Mouse (Mus musculus): Measurements from ENCODE around the gene Ppp4r2.

Gene Ppp4r2

DNA sequence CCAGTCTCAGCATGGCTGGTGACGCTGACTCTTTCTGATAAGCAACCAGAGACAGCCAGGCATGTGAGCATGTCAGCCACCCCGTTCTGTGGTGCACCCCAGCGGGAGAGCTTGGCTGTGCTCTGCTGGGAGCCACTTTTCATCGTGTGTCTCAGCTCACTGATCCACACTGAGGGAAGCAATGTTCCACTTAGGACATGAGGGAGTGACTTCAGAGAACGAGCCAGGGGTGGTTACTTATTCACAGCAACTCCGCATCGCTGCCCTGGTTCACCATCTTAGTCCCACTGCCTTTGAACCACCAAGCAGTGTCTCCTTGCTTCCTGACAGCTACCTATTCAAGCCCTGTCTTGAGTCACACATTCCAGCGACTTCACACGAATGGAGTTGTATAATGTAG lies 53.6 kb downstream of the Ppp4r2 start:
- no peak for DNase-seq

DNA sequence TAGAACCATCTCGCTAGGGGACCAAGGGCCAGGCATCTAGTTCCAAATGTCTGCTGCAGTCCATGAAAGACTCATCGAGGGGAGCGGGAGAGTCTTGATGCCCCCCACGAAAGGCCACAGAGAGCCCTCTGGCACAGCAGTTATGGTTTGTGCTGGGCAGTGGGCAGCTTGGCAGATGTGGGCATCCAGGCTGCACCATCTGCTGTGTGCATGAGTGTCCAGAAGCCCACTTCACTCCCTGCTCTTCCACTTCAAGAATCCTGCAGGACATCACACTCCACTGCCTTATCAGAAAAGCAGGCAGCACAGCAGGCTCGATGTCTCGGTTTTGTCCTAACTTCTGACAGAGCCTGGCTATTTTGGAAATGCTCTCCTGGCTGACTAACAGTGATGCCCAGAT lies 55.9 kb downstream of the Ppp4r2 start:
- DNase-seq: no peak

DNA sequence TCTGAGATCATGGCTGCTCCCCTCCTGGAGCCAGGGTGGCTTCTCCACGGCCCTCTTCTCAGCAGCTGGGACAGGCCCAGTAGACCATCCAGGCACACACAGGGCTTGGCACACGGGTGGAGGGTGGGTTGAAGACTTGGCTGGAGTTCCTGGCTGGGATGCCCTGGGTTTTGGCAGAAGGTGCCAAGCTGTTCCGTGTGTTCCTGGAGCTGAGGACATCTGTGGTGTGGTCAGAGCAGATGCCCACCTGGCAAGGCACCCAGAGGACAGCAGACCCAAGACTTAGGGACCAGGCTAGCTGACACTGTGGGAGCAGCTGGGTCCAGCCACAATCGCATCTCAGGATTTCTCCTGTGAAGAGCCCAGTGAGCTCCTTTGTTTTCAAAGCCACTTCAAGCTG lies 59.1 kb downstream of the Ppp4r2 start:
- peak; percentile 24 for DNase-seq

DNA sequence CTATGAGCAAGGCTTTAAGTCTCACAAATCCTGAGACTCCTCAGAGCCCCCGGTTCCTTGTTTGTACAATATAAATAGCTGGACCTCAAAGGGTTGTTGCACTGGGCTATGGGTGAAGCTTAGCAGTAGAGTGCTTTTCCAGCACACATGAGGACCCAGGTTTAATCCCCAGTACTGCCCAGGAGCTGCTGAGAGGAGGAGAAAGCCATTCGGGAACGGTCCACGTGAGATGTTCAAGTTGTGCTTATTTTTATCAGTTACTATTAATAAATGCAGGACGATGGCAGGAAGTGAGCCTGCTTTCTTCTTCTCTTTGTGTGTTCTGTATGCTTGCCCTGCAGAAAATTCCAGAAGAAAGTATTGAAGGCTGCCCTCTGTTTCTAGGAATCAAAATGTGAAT lies 59.7 kb downstream of the Ppp4r2 start:
- no peak for DNase-seq

DNA sequence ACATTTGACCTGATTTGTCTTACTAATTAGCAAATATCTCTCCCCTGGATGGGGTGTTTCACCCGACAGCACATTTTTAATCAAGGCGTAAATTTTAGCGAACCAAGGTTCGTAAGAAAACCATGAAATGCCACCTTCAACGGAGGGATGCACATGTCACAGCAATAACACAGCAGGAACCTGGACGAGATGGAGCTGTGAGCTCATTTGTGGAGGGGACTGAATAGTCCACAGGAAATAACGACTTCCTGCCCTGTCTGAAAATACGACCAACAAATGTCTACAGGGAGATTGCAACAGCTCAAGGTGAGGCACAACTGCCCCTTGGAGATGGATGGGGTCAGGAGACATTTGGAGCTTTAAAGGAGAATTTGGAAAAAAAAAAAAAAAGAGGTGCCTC lies 61.8 kb downstream of the Ppp4r2 start:
- no peak for DNase-seq

DNA sequence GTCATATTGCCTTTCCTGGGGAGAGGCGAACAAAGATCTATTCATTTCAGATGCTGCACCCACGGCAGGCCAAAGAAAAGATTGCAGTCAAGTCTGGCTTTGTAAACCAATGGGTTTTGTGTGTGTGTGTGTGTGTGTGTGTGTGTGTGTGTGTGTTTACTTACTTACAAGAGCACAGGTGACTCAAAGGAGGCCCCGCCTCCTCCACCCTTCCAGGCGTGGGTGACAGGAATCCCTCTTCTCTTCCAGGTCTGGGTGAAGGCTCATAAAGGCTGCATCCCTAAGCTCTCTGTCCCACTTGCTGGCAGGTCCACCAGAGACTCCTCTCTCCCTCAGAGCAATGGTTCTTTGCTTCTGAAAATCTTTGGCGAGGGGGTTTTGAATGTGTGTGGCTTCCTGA lies 63.5 kb downstream of the Ppp4r2 start:
- DNase-seq: no peak

DNA sequence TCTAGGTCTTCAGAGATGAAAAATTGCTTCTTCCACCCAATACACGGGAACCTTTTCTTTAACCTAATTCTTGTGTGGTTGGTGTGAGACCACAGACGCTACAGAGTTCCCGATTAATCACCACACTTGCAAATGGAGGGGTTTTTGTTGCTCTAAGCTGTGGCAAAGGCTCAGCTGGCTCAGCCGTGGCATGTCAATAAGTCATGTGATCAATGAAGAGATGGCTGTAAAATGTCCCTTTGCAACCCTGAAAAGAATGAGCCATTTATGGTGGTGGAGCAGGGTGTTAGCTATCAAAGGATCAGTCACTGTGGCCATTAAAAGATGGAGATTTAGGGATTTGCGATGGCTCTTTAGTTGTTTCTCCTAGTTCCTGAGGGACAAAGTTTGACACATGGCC lies 71.0 kb downstream of the Ppp4r2 start:
- DNase-seq: no peak

DNA sequence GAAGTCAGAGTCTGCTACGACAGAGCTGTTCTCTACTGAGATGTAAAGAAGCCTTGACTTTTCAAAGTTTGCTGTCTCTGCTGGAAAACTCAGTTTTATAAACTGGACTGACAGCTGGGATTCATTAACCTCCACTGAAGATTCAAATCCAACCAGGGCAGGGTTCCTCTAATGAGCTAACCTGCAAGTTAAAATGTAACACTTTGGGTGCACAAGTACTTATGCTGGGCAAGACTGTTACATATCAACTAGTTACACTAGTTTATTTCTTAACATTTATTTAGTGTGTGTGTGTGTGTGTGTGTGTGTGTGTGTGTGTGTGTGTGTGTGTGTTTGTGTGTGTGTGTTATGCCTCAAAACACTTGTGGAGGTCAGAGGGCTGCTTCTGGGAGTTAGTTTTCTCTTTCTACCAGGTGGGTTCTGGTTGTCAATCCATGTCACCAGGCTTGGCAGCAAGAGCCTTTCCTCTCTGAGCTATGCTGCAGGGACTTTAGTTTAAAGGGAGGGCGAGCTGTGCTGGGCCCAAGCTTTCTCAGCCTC lies 76.8 kb downstream of the Ppp4r2 start:
- no peak for DNase-seq
